In the genomic region with DNA sequence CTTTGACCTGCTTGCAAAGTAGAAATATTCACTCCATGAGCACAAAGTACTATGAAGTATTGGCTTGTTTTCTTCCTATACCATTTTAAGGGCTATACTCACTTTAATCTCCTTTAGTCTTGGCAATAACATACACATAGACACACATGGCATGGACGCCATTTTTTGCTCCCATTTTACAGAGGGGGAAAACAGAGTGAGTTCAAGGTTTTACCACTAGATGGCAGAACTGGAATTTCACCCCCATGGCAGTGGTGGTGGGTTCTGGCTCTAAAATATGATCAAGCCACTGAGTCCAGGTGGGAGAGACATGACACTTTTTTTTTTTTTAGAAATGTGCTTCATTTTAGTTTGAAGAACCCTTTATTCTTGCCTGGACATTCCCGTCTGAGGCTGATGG, we compare ENCODE assay signal across 25 mouse cellular contexts. TPM values are rescaled to one million over a fixed set of nuclear protein-coding genes. Genes with fewer than 3 reads are reported as not detected.
DNase-seq lines count a peak whose midpoint lies in the region; ATAC-seq and TF ChIP-seq lines count a peak whose summit lies in the region.
"Had no signal": no experiment of that assay in that cellular context is flagged by ENCODE, and none has a peak within 500 bp of the region (broad histone marks: within the 10 kb centered on the region; RNA-seq: fewer than 3 reads in every experiment).

No protein-coding gene starts in this region.

- no peaks in the 10 kb centered on the region for H3K9me3 ChIP-seq in hindbrain, postnatal 0 days (ENCODE audit: low read length)
- no peaks in the 10 kb centered on the region for H3K9me3 ChIP-seq in hindbrain, embryonic 16.5 days (ENCODE audit: control insufficient read depth, low read length)
- no peaks in the 10 kb centered on the region for H3K9me3 ChIP-seq in midbrain, postnatal 0 days (ENCODE audit: low read length)
- H3K9me3 ChIP-seq in midbrain, embryonic 10.5 days (replicated peaks): no peaks in the 10 kb centered on the region
- no peaks in the 10 kb centered on the region for H3K9me3 ChIP-seq in MEL (replicated peaks; ENCODE audit: insufficient read depth, low read length)
- H3K9me3 ChIP-seq: embryonic facial prominence, embryonic 15.5 days; forebrain, embryonic 10.5 days; hindbrain, embryonic 13.5 days; lung, embryonic 15.5 days had no signal

- no peak overlapping the region for H3K9ac ChIP-seq in hindbrain, postnatal 0 days (replicated peaks; ENCODE audit: low read length)
- no peak overlapping the region for H3K9ac ChIP-seq in hindbrain, embryonic 16.5 days (ENCODE audit: low read depth, low read length)
- no peak overlapping the region for H3K9ac ChIP-seq in midbrain, postnatal 0 days (replicated peaks; ENCODE audit: low read length, poor library complexity, severe bottlenecking)
- no peak overlapping the region for H3K9ac ChIP-seq in MEL (ENCODE audit: control insufficient read depth, low read depth, low read length, poor library complexity, severe bottlenecking)
- H3K9ac ChIP-seq: embryonic facial prominence, embryonic 15.5 days; hindbrain, embryonic 13.5 days; lung, embryonic 15.5 days had no signal

- no peak overlapping the region for H3K27ac ChIP-seq in hindbrain, postnatal 0 days
- H3K27ac ChIP-seq in hindbrain, embryonic 16.5 days (ENCODE audit: low read depth, low read length): no peak overlapping the region
- no peak overlapping the region for H3K27ac ChIP-seq in midbrain, postnatal 0 days (ENCODE audit: low read depth, low read length)
- no peak overlapping the region for H3K27ac ChIP-seq in midbrain, embryonic 10.5 days (replicated peaks)
- H3K27ac ChIP-seq in MEL (ENCODE audit: control insufficient read depth, low read depth, low read length): no peak overlapping the region
- H3K27ac ChIP-seq: embryonic facial prominence, embryonic 15.5 days; forebrain, embryonic 10.5 days; hindbrain, embryonic 13.5 days; lung, embryonic 15.5 days had no signal

- no peak overlapping the region for H3K4me3 ChIP-seq in hindbrain, postnatal 0 days (ENCODE audit: low read length)
- no peak overlapping the region for H3K4me3 ChIP-seq in hindbrain, embryonic 16.5 days (ENCODE audit: low read length)
- no peak overlapping the region for H3K4me3 ChIP-seq in midbrain, postnatal 0 days (ENCODE audit: low read depth, low read length)
- no peak overlapping the region for H3K4me3 ChIP-seq in midbrain, embryonic 10.5 days
- no peak overlapping the region for H3K4me3 ChIP-seq in MEL (ENCODE audit: control insufficient read depth in 1 of 2, insufficient read depth in 1 of 2, low read depth in 2 of 2, low read length in 2 of 2)
- H3K4me3 ChIP-seq: embryonic facial prominence, embryonic 15.5 days; forebrain, embryonic 10.5 days; hindbrain, embryonic 13.5 days; lung, embryonic 15.5 days had no signal

- TF ChIP-seq RAD21 in MEL (IDR thresholded peaks at IDR 0.05; ENCODE audit: low read depth, low read length): peak; percentile 6

- no peak overlapping the region for H3K4me2 ChIP-seq in hindbrain, postnatal 0 days (ENCODE audit: low read depth, low read length)
- H3K4me2 ChIP-seq in hindbrain, embryonic 16.5 days (ENCODE audit: low read length): no peak overlapping the region
- no peak overlapping the region for H3K4me2 ChIP-seq in midbrain, postnatal 0 days (ENCODE audit: low read depth, low read length, poor library complexity, severe bottlenecking)
- H3K4me2 ChIP-seq: embryonic facial prominence, embryonic 15.5 days; heart, embryonic 11.5 days had no signal

- H3K36me3 ChIP-seq in hindbrain, postnatal 0 days (ENCODE audit: insufficient read depth, low read length): no peaks in the 10 kb centered on the region
- no peaks in the 10 kb centered on the region for H3K36me3 ChIP-seq in hindbrain, embryonic 16.5 days (ENCODE audit: control insufficient read depth, insufficient read depth, low read length)
- H3K36me3 ChIP-seq in midbrain, postnatal 0 days (ENCODE audit: insufficient read depth, low read length): no peaks in the 10 kb centered on the region
- H3K36me3 ChIP-seq in midbrain, embryonic 10.5 days: no peaks in the 10 kb centered on the region
- peaks cover 4 to 5% of the 10 kb centered on the region in 2 experiments; a peak in 3 of 4 replicates for H3K36me3 ChIP-seq in MEL (ENCODE audit: control insufficient read depth in 1 of 2, insufficient read depth in 2 of 2, low read length in 2 of 2)
- H3K36me3 ChIP-seq: embryonic facial prominence, embryonic 15.5 days; forebrain, embryonic 10.5 days; hindbrain, embryonic 13.5 days; lung, embryonic 15.5 days had no signal

- no peak for TF ChIP-seq EP300 in MEL (IDR thresholded peaks at IDR 0.05; ENCODE audit: low read depth in 1 of 2, low read length in 2 of 2)

- no peaks in the 10 kb centered on the region for H3K27me3 ChIP-seq in hindbrain, postnatal 0 days (ENCODE audit: insufficient read depth, low read length)
- H3K27me3 ChIP-seq in hindbrain, embryonic 16.5 days (replicated peaks; ENCODE audit: control insufficient read depth, insufficient read depth, low read length): no peaks in the 10 kb centered on the region
- H3K27me3 ChIP-seq in midbrain, postnatal 0 days (ENCODE audit: insufficient read depth, low read length): no peaks in the 10 kb centered on the region
- peaks cover 36% of the 10 kb centered on the region for H3K27me3 ChIP-seq in midbrain, embryonic 10.5 days (ENCODE audit: low read depth, poor library complexity, severe bottlenecking)
- H3K27me3 ChIP-seq in MEL (ENCODE audit: control insufficient read depth in 1 of 2, insufficient read depth in 2 of 2, low read length in 2 of 2): no peaks in the 10 kb centered on the region

- WGBS in hindbrain, postnatal 0 days: 62% methylated on average over 2 of the region's 2 CpGs
- WGBS in hindbrain, embryonic 16.5 days: 63% methylated on average over 2 of the region's 2 CpGs
- WGBS in midbrain, postnatal 0 days: 66% methylated on average over 2 of the region's 2 CpGs
- WGBS in midbrain, embryonic 10.5 days: 63% methylated on average over 2 of the region's 2 CpGs

- peaks cover 10% of the 10 kb centered on the region for H3K79me2 ChIP-seq in MEL (ENCODE audit: control insufficient read depth, insufficient read depth, low read length, poor library complexity)

- ATAC-seq in hindbrain, postnatal 0 days: no peak
- no peak for ATAC-seq in hindbrain, embryonic 16.5 days
- no peak for ATAC-seq in midbrain, postnatal 0 days (ENCODE audit: low FRiP score)

- DNase-seq in hindbrain, postnatal 0 days (ENCODE audit: low spot score): no peak
- DNase-seq in midbrain, postnatal 0 days (ENCODE audit: low spot score): no peak
- no peak for DNase-seq in midbrain, embryonic 10.5 days (ENCODE audit: low spot score)
- DNase-seq in MEL (ENCODE audit: low read depth, low spot score): peak; percentile 19
- no peak for DNase-seq in spleen, postnatal 14 days (ENCODE audit: low spot score in 2 of 2)
- no peak for DNase-seq in testis, postnatal 14 days (ENCODE audit: low spot score)
- DNase-seq: embryo, embryonic 11 days; kidney, adult 18-20 months; kidney, postnatal 10 days; midbrain, embryonic 14.5 days; right cerebral cortex, postnatal 4 days had no signal

- TF ChIP-seq CTCF in hindbrain, postnatal 0 days (IDR thresholded peaks at IDR 0.05; ENCODE audit: low read depth): 0 out of 2 replicates have a peak, but pooled peaks have one; percentile 14
- peak; percentile 12; the same call in 1 of the 2 replicates for TF ChIP-seq CTCF in midbrain, postnatal 0 days (IDR thresholded peaks at IDR 0.05)
- peak in 2 of 3 experiments; percentile 25 to 40; a peak in 4 of 6 replicates for TF ChIP-seq CTCF in MEL (IDR thresholded peaks at IDR 0.05 in 2 of 3, conservative IDR thresholded peaks at IDR 0.05 in 1 of 3; ENCODE audit: control insufficient read depth in 1 of 3, insufficient read depth in 1 of 3, low read depth in 2 of 3, low read length in 3 of 3, poor library complexity in 1 of 3, severe bottlenecking in 1 of 3)

- no peak for TF ChIP-seq POLR2A in MEL (IDR thresholded peaks at IDR 0.05; ENCODE audit: control insufficient read depth in 1 of 2, insufficient read depth in 1 of 2, low read depth in 1 of 2, low read length in 2 of 2, poor library complexity in 1 of 2)

- peaks cover 2% of the 10 kb centered on the region for H3K4me1 ChIP-seq in hindbrain, postnatal 0 days (ENCODE audit: insufficient read depth, low read length)
- peaks cover 4% of the 10 kb centered on the region for H3K4me1 ChIP-seq in hindbrain, embryonic 16.5 days (ENCODE audit: control insufficient read depth, insufficient read depth, low read depth, low read length)
- no peaks in the 10 kb centered on the region; the same call in 1 of the 2 replicates for H3K4me1 ChIP-seq in midbrain, postnatal 0 days (ENCODE audit: insufficient read depth, low read length)
- H3K4me1 ChIP-seq in midbrain, embryonic 10.5 days: peaks cover 39% of the 10 kb centered on the region
- H3K4me1 ChIP-seq in MEL (ENCODE audit: control insufficient read depth in 1 of 2, insufficient read depth in 2 of 2, low read length in 2 of 2): peaks cover 2 to 8% of the 10 kb centered on the region in 2 experiments; a peak in 2 of 4 replicates

TF ChIP-seq in MEL, 35 proteins besides CTCF, POLR2A, EP300 and RAD21 (continues in another document):
- TF ChIP-seq SMC3 (IDR thresholded peaks at IDR 0.05; ENCODE audit: low read depth, low read length) (peak; percentile 31), HCFC1 (IDR thresholded peaks at IDR 0.05; ENCODE audit: low read depth, low read length) (no peak)

RNA-seq across cellular contexts. Expression of gene Smoc1, which starts 1.6 kb away (rescaled TPM):
- 32.7 and 42.0 TPM in 2 replicates for total RNA-seq in hindbrain, postnatal 0 days (2014; rRNA removed)
- polyA plus RNA-seq in hindbrain, postnatal 0 days (2015; fragmentation: Nextera tagmentation; extraction: Ambion mirVana): 30.5 and 31.5 TPM in 2 replicates
- 34.3 and 36.3 TPM in 2 replicates for polyA plus RNA-seq in hindbrain, embryonic 16.5 days (2015; fragmentation: Nextera tagmentation; extraction: Ambion mirVana)
- 28.7 and 32.0 TPM in 2 replicates for total RNA-seq in midbrain, postnatal 0 days (2014; rRNA removed)
- 24.5 and 26.6 TPM in 2 replicates for polyA plus RNA-seq in midbrain, postnatal 0 days (2015; fragmentation: Nextera tagmentation; extraction: Ambion mirVana)
- 13.9 and 15.7 TPM in 2 replicates for polyA plus RNA-seq in midbrain, embryonic 10.5 days (2016; fragmentation: Nextera tagmentation; extraction: Ambion mirVana)
- 18.8 and 22.4 TPM in 2 replicates for total RNA-seq in MEL (2012; rRNA removed)
- 10 to 100 TPM in 1 of 2 experiments, not detected in 1; 23.3 TPM for polyA plus RNA-seq in MEL (2012; ENCODE audit: insufficient read depth in 1 of 2, insufficient read length in 2 of 2, low read depth in 1 of 2, low replicate concordance in 2 of 2, missing spikeins in 1 of 2)

RNA-seq across cellular contexts. Expression of gene Slc10a1, which starts 56.5 kb away (rescaled TPM):
- not detected in 2 replicates for total RNA-seq in hindbrain, postnatal 0 days (2014; rRNA removed)
- polyA plus RNA-seq in hindbrain, postnatal 0 days (2015; fragmentation: Nextera tagmentation; extraction: Ambion mirVana): 0.11 TPM in 2 replicates
- polyA plus RNA-seq in hindbrain, embryonic 16.5 days (2015; fragmentation: Nextera tagmentation; extraction: Ambion mirVana): 0.43 and 0.61 TPM in 2 replicates
- not detected in 2 replicates for total RNA-seq in midbrain, postnatal 0 days (2014; rRNA removed)
- polyA plus RNA-seq in midbrain, postnatal 0 days (2015; fragmentation: Nextera tagmentation; extraction: Ambion mirVana): 0.12 TPM in 1 of 2 replicates, not detected in the other
- polyA plus RNA-seq in midbrain, embryonic 10.5 days (2016; fragmentation: Nextera tagmentation; extraction: Ambion mirVana): 0.32 and 0.70 TPM in 2 replicates
- total RNA-seq in MEL (2012; rRNA removed): 0.12 TPM in 1 of 2 replicates, not detected in the other
- polyA plus RNA-seq in MEL (2012; ENCODE audit: insufficient read depth in 1 of 2, insufficient read length in 2 of 2, low read depth in 1 of 2, low replicate concordance in 2 of 2, missing spikeins in 1 of 2): under 1 TPM in 1 of 2 experiments, not detected in 1; 0.18 TPM
- total RNA-seq: adrenal gland, postnatal 36 days; gastrocnemius, postnatal 14 days; heart, postnatal 14 days; layer of hippocampus, adult 8-10 months; left cerebral cortex, postnatal 10 days; megakaryocyte progenitor cell, adult 5-6 weeks had no signal
- polyA plus RNA-seq: C2C12; frontal cortex, adult 2 months had no signal
